Mouse (Mus musculus): ENCODE data around the gene Tex13c3.
"Not testable (repeated sequence)": the region's sequence is repeated elsewhere in the genome, so short reads cannot be mapped to it uniquely, and the experiment has no call there.

Tex13c3 gene

GRCm38 (mm10) chrX:19481219-19481618 lies at the start of gene Tex13c3:
Gene Tex13c3 (minus strand): TSS chrX:19481319.
- in situ Hi-C loops (cut with MboI, MseI): not testable (repeated sequence)

GRCm38 (mm10) chrX:19489731-19490130 lies 8.6 kb upstream of the Tex13c3 start:
- in situ Hi-C loops (cut with MboI, MseI): no loop called here
